Mouse (Mus musculus): ENCODE measurements around the gene Aplf.

- TF ChIP-seq MAX (IDR thresholded peaks at IDR 0.05) (no peak), CTCF (IDR thresholded peaks at IDR 0.05; ENCODE audit: control insufficient read depth, insufficient read depth, insufficient read length) (no peak)
Observed at GRCm38 (mm10) chr6:87671353-87671752, 640 bp downstream of the Aplf start.
